Mouse (Mus musculus) Patski (cell line): Measurements from ENCODE around the gene Ceacam1. TPM values are rescaled to one million over a fixed set of nuclear protein-coding genes. Genes with fewer than 3 reads are reported as not detected.
"Not testable (repeated sequence)": the region's sequence is repeated elsewhere in the genome, so short reads cannot be mapped to it uniquely, and the experiment has no call there.

Experiments used
- ATAC-seq: fragments of 100-300 bp; one replicate; pipeline ENCODE4 v1.8.0; 2021
- CTCF ChIA-PET: fragments of 350-600 bp; sonication (Branson Sonifier 250); formaldehyde crosslinking; loops from one replicate; lab custom pipeline; 2022; ENCODE audit warnings: inconsistent platforms; lab: Charles Lee
- POLR2A ChIA-PET: fragments of 350-600 bp; sonication (Branson Sonifier 250); formaldehyde crosslinking; loops from one replicate; lab custom pipeline; 2022; ENCODE audit warnings: antibody characterized with exemption, inconsistent platforms; lab: Charles Lee
- DNase-seq: peaks from one replicate; pipeline ENCODE4 v3.0.0-alpha.2; 2011; ENCODE audit warnings: low read depth, low spot score
- H3K27me3 ChIP-seq: fragments of 371-371 bp; one replicate; pipeline ENCODE4 v1.5.1; 2021
- CTCF ChIP-seq: fragments of 100-300 bp; IDR thresholded peaks from one replicate; pipeline ENCODE4 v1.5.1; 2021
- in situ Hi-C: fragments of 300-500 bp; cut with MboI; formaldehyde crosslinking; loops from 3 replicates; pipeline ENCODE4 v1.11.1; 2018; ENCODE audit warnings: low pct_unique_long_range_greater_than_20kb, mixed read lengths
- polyA plus RNA-seq: library from polyadenylated mRNA; unstranded; gene quantifications from one replicate; pipeline ENCODE4 v1.2.3, GENCODE M21; 2021

Ceacam1 gene
- polyA plus RNA-seq, 1 experiment from 2014 or later = 1.2 TPM

DNA sequence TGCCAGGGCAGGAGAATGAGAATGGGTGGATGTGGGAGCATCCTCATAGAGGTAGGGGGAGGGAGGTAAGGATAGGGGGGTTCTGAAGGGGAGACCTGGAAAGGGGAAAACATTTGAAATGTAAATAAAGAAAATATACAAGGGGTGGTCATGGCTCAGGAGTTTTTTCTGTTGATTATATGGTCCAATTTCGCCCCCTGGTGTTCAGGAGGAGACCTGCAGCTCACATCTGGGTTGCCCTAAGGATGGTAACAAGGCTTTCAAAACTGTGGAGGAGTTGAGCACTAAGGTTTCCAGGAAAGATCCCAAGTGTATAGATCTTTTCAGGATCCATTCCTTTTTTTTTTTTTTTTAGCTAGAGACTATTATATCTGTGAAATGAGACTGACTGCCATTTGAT, 2.0 kb upstream of the Ceacam1 start:
- ATAC-seq = no peak
- no peaks in the 10 kb centered on the region for H3K27me3 ChIP-seq
- POLR2A ChIA-PET = no interaction called here
- peak; percentile 78 for TF ChIP-seq CTCF
- CTCF ChIA-PET = interaction anchor here (0.8 to 1.6 kb wide), 3 partner anchors 20 to 54 kb away, joined by 4 to 13 read pairs (median 6); no protein-coding TSS in a partner anchor
- in situ Hi-C loops = loop anchor here (5.0 kb wide), 1 partner anchor 58 kb away; the partner anchor contains the start of gene Ceacam2
- DNase-seq = no peak

DNA sequence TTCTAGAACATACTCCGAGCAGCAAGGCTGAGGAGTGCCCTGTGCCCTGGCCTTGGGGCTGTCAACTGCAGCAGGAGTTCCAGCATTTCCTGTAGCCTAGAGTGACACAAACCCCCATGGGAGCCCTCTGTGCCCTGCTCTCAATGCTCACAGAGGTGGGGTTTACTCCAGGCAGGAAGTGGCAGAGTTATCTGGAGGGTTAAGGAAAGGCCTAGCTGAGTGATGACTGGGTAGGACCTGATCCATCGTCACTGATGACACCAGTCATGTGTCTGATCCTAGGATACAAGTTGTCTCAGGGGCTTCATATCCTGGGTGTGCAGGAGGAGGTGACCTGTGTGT, 320 bp upstream of the Ceacam1 start:
- in situ Hi-C loops = loop anchor here (5.0 kb wide), 1 partner anchor 60 kb away; the partner anchor contains the start of gene Ceacam2
- POLR2A ChIA-PET, H3K27me3 ChIP-seq, ATAC-seq, DNase-seq: not testable (repeated sequence)
- CTCF ChIA-PET = interaction anchor here (1.3 kb wide), 1 partner anchor 51 kb away, joined by 3 read pairs; no protein-coding TSS in a partner anchor

DNA sequence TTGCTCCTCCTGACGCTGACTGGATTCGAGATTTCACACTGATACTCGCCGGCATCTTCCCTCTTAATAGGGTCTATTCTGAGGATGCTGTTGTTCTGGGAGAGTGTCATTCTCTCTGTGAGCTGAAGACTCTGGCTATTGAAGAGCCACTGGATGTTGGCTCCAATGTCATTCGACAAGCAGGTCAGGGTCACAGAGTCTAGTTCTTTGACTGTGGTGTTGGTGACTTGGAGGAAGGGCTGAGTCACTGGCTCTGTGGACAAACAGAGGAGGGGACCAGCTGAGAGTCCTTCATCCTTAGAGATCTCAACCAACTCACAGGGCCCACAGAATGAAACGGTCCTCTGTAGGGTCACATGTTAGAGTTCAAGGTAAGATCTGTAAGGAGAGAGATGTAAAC, 5.6 kb downstream of the Ceacam1 start:
- ATAC-seq, POLR2A ChIA-PET, DNase-seq, in situ Hi-C loops, H3K27me3 ChIP-seq, CTCF ChIA-PET: not testable (repeated sequence)

DNA sequence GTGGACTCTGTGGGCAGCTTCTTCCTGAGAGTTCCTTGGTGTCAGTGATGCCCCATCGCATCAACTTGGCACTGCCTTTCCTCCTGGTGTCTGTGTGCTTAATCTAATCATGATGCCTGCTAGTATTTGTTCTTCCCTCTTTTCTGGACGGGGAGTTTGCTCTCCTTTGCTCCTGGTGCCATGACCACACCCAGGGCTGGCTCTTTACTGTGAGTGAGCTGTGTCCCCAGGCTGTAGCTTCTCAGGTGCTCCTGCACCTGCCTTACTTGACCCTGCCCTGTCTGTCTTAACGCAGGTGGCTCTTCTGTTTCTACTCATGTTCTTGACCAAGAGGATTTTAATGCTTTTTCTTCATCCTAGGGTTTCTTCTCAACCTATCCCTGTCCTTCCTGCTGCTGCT, 11.8 kb downstream of the Ceacam1 start:
- CTCF ChIA-PET, H3K27me3 ChIP-seq, DNase-seq, ATAC-seq, in situ Hi-C loops, POLR2A ChIA-PET: not testable (repeated sequence)

DNA sequence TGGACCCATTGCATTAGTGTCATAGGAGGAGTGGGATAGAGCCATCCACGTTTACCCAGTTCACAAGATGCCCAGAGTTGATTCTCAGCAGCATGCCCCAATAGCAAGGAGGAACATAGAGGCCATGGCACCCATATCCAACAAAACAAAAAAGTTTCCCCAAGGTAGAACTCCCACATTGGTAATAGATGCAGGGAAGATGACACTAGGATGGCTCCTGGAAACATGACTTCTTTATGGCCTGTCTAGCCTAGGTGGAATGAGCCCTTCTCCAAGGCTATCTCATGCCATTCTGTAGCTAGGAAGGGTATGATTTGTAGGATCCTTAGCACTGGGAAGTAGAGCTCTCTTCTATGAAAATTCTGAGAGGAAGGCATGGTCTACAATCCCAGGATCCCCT, 12.4 kb downstream of the Ceacam1 start:
- H3K27me3 ChIP-seq = no peaks in the 10 kb centered on the region
- ChIA-PET POLR2A (no interaction called here), CTCF (no interaction called here)
- in situ Hi-C loops = no loop called here
- TF ChIP-seq CTCF = no peak
- ATAC-seq (no peak), DNase-seq (no peak)

DNA sequence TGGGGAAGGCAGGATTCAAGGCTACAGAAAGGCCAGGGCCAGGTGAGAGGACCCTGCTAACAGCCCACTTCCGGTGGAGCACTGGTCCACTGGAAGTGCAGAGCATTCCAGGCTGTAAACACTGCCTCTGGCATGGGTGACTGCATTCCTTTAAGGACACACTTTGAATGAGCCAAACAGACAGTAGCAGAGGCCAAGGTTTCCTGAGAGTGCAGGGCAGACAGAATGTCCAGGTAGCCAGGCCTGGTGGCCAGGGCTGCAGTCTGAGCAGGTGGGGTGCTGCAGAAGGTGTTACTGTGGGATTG, 15.4 kb downstream of the Ceacam1 start:
- peak; percentile 65 for ATAC-seq
- DNase-seq, POLR2A ChIA-PET, in situ Hi-C loops, CTCF ChIA-PET, H3K27me3 ChIP-seq: not testable (repeated sequence)

DNA sequence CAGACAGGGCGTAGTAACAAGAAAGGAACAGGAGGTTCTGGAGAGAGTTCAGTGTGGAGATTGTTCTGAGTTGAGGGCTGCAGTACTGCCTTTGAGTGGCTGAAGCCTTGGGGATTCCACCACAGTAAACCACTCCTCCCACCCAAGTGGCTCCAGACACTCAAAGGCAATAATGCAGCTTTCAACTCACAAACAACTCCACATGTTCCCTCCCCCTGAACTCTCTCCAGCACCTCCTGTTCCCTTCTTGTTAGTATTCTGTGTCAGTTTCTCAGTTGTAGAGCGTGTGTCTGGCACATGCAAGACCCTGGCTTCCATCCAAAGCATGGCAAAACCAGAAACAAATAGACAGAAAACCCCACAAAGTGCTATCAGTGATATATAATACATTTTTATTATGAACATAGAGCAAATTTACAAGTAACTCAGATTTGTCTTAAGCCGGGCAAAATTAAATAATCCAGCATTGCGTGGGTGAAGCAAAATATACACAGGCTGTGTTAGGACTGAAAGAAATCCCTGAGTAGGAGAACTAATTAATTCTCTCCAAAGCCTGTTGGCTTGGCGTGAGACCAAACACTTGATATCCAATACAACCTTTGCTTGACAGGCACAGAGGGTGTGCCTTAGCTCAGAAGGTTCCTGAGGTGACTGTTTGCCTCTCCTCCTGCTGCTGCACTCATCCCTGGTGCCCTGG, 15.9 kb downstream of the Ceacam1 start:
- DNase-seq, in situ Hi-C loops, H3K27me3 ChIP-seq, POLR2A ChIA-PET, CTCF ChIA-PET: not testable (repeated sequence)
- ATAC-seq = peak; percentile 8

DNA sequence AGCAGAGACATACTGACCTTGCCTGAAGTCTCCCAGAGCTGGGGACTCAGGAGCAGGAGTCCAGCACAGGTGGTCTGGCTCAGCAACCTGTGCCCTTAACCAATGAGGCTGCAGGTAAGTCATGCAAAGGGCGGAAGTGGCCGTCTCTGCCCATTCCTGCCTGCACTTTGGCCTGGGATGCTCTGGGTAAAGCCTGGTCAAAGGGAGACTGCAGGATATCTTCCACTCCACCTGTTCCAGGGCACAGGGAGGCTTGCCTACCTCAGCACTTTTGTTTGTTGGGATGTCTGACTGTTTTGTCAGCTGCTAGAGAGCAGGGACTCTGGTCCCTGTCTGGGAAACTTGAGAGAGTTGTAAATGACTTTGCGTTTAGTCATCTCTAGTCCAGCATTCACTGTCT, 25.3 kb downstream of the Ceacam1 start:
- TF ChIP-seq CTCF = no peak
- no peaks in the 10 kb centered on the region for H3K27me3 ChIP-seq
- DNase-seq (no peak), ATAC-seq (no peak)
- ChIA-PET CTCF (no interaction called here), POLR2A (no interaction called here)
- in situ Hi-C loops = no loop called here

DNA sequence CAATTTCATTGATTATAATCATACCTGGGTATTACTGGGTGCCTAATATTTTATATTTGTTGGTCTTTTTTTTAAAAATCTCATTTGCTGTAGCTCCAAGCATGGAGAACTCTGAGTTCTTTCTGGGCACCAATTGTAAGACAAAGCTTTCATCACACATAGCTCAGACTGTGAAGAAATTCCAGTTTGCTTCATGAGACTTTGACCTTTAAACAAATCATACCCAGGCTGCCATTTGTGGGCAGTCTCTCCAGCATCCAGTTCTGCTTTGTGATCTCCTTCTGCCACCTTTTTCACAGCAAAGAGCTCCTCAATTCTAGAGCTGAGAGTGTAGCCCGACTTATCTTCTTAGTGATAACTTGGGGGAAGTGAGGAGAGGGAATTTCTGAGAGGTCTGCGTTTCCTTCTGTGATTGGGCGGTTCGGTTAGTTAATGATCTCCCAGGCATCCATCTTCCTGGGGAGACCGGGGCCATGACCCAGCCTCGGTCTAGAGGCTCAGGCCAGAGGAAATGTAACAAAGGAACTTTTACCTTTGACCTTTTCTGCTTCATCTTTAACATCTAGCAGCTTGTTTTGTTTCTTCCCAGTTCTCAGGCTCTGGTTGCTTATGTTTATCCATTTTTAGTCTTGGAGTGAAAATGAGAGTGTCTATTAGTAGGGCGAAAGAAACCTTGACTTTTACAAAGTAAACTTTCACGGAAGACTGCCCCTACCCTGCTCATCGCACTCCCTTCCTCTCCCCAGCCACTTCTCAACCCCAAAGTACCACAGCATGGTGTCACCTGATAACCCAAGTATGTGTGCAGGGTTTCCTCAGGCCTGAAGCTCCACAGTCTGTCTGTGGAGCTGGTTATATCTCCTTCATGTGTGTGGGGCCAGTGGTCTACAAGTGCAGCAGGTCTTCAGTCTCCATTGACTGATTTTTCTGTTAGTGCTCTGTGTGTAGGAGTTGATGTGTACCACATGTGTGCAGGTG, 27.2 kb downstream of the Ceacam1 start:
- in situ Hi-C loops = no loop called here
- ChIA-PET POLR2A (no interaction called here), CTCF (interaction anchor here (1.2 kb wide), 1 partner anchor 149 kb away, joined by 4 read pairs; no protein-coding TSS in a partner anchor)
- DNase-seq (no peak), ATAC-seq (no peak)
- no peaks in the 10 kb centered on the region for H3K27me3 ChIP-seq
- TF ChIP-seq CTCF = no peak

DNA sequence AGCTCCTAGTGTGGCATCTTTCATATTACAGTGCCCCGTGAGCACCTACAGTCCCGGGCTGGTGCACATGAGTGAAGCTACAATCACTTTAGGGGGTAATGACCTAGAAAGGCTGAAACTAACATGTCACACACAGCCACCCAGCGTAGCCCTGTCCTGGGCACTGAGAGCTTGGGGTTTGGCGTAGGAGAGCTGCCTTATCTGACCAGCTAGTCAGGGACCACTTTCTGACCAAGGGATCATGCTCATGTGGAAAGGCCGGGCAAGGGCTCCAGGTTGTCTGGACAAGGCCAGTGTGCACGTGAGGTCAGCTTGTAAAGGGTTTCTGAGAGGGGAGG, 36.6 kb downstream of the Ceacam1 start:
- ATAC-seq = no peak
- ChIA-PET CTCF (interaction anchor here (0.9 to 1.5 kb wide), 2 partner anchors 31 to 180 kb away, joined by 3 read pairs; no protein-coding TSS in a partner anchor), POLR2A (no interaction called here)
- DNase-seq = no peak
- no peak for TF ChIP-seq CTCF
- in situ Hi-C loops = no loop called here
- no peaks in the 10 kb centered on the region for H3K27me3 ChIP-seq
